Mouse (Mus musculus) left cerebral cortex, adult 2 months (tissue): ENCODE measurements around the gene Ankrd63. TPM values are rescaled to one million over a fixed set of nuclear protein-coding genes. Genes with fewer than 3 reads are reported as not detected.

Experiments
- DNase-seq, 2 experiments: peaks; one replicate each; pipeline ENCODE4 v3.0.0; 2021 to 2022; ENCODE audit warnings: low spot score in 2 of 2, mixed read lengths in 1 of 2; ENCODE audit errors: extremely low spot score in 1 of 2
- H3K27ac ChIP-seq: fragments of 200-600 bp; 2 replicates; pipeline ENCODE4 v1.8.1; 2022
- H3K4me3 ChIP-seq: fragments of 200-600 bp; 2 replicates; pipeline ENCODE4 v1.8.1; 2022
- CTCF ChIP-seq: fragments of 200-600 bp; IDR thresholded peaks from 2 replicates; pipeline ENCODE4 v1.8.1; 2022; ENCODE audit warnings: antibody characterized with exemption, mild to moderate bottlenecking, moderate library complexity
- intact Hi-C: fragments of 180-260 bp; cut with DNase I; formaldehyde crosslinking; loops from one replicate; pipeline ENCODE4 v1.15.1; 2025
- total RNA-seq, 2 experiments: library from RNA; stranded (reverse); gene quantifications; 2 replicates each; pipeline ENCODE4 v1.2.3; 2021

The Ankrd63 gene
- total RNA-seq, 2 experiments from 2014 or later = 22.3 to 28.5 TPM

GRCm38 (mm10) chr2:118723693-118724486, 20.1 kb upstream of the Ankrd63 start:
- no peak for DNase-seq
- intact Hi-C loops = no loop called here
- Histone ChIP-seq H3K27ac (no peak overlapping the region), H3K4me3 (no peak overlapping the region)
- no peak for TF ChIP-seq CTCF

GRCm38 (mm10) chr2:118716677-118717076, 12.9 kb upstream of the Ankrd63 start:
- DNase-seq = no peak
- Histone ChIP-seq H3K27ac (no peak overlapping the region), H3K4me3 (no peak overlapping the region)
- intact Hi-C loops = no loop called here
- TF ChIP-seq CTCF = no peak

GRCm38 (mm10) chr2:118714230-118714629, 10.5 kb upstream of the Ankrd63 start:
- Histone ChIP-seq H3K4me3 (no peak overlapping the region), H3K27ac (peak overlapping the region; percentile 79)
- no peak for TF ChIP-seq CTCF
- peak; percentile 62 to 79 for DNase-seq
- intact Hi-C loops = no loop called here

GRCm38 (mm10) chr2:118713631-118714030, 9.9 kb upstream of the Ankrd63 start:
- no peak overlapping the region for H3K4me3 ChIP-seq
- no peak for TF ChIP-seq CTCF
- peak overlapping the region; percentile 63 for H3K27ac ChIP-seq
- intact Hi-C loops = no loop called here
- no peak for DNase-seq

- DNase-seq = peak; percentile 58 to 59
- Histone ChIP-seq H3K27ac (no peak overlapping the region), H3K4me3 (peak overlapping the region; percentile 42)
- intact Hi-C loops = no loop called here
- TF ChIP-seq CTCF = no peak; the same call in 1 of the 2 replicates
Measured at GRCm38 (mm10) chr2:118711038-118711494, 7.3 kb upstream of the Ankrd63 start.

GRCm38 (mm10) chr2:118709655-118710221, 6.0 kb upstream of the Ankrd63 start:
- Histone ChIP-seq H3K4me3 (no peak overlapping the region), H3K27ac (no peak overlapping the region)
- TF ChIP-seq CTCF = no peak
- DNase-seq = no peak
- intact Hi-C loops = no loop called here

GRCm38 (mm10) chr2:118708472-118708871, 4.7 kb upstream of the Ankrd63 start:
- intact Hi-C loops = no loop called here
- no peak for DNase-seq
- no peak overlapping the region for H3K27ac ChIP-seq
- no peak overlapping the region for H3K4me3 ChIP-seq
- no peak for TF ChIP-seq CTCF

GRCm38 (mm10) chr2:118706436-118706835, 2.7 kb upstream of the Ankrd63 start:
- TF ChIP-seq CTCF = no peak; the same call in 1 of the 2 replicates

GRCm38 (mm10) chr2:118702883-118703761, 641 bp downstream of the Ankrd63 start:
- intact Hi-C loops = no loop called here
- DNase-seq = peak; percentile 45 to 48
- Histone ChIP-seq H3K27ac (peak overlapping the region; percentile 82), H3K4me3 (peak overlapping the region; percentile 49)
- peak; percentile 21; the same call in 1 of the 2 replicates for TF ChIP-seq CTCF

More at GRCm38 (mm10) chr2:118706436-118706835, 2.7 kb upstream of the Ankrd63 start:
- Histone ChIP-seq H3K27ac (peak overlapping the region; percentile 50; the same call in 1 of the 2 replicates), H3K4me3 (no peak overlapping the region)
- peak in 1 of 2 experiments; percentile 64 for DNase-seq
- intact Hi-C loops = no loop called here

- TF ChIP-seq CTCF = no peak
- no peak for DNase-seq
- peak overlapping the region; percentile 49 for H3K4me3 ChIP-seq
- peak overlapping the region; percentile 82 for H3K27ac ChIP-seq
- intact Hi-C loops = loop anchor here (2.0 kb wide), 1 partner anchor 29 kb away; no protein-coding TSS in a partner anchor
Measured at GRCm38 (mm10) chr2:118701971-118702882, 1.5 kb downstream of the Ankrd63 start.
